Mouse (Mus musculus): ENCODE measurements around the gene Itgb6. TPM values are rescaled to one million over a fixed set of nuclear protein-coding genes. Genes with fewer than 3 reads are reported as not detected.

Gene Itgb6
- polyA plus RNA-seq, 1 experiment from 2014 or later: 12.6 TPM

- no peaks in the 10 kb centered on the region for H3K9me3 ChIP-seq (ENCODE audit: control insufficient read depth, low read length)
- H3K27ac ChIP-seq (ENCODE audit: low read length): no peak overlapping the region
- no peaks in the 10 kb centered on the region for H3K27me3 ChIP-seq (replicated peaks; ENCODE audit: control insufficient read depth, insufficient read depth, low read length)
- 0 out of 2 replicates have a peak, but pooled peaks cover 3% of the 10 kb centered on the region for H3K4me1 ChIP-seq (ENCODE audit: control insufficient read depth, insufficient read depth, low read length)
- no peak overlapping the region for H3K4me3 ChIP-seq (ENCODE audit: low read length)
- no peaks in the 10 kb centered on the region for H3K36me3 ChIP-seq (ENCODE audit: control insufficient read depth, insufficient read depth, low read length)
- H3K9ac ChIP-seq (ENCODE audit: low read depth, low read length): no peak overlapping the region
- no peak overlapping the region for H3K4me2 ChIP-seq (ENCODE audit: low read depth, low read length)
- 71% methylated on average over 4 of the region's 4 CpGs for WGBS
- ATAC-seq: no peak
Measured at GRCm38 (mm10) chr2:60607980-60608379, 114.5 kb downstream of the Itgb6 start.

DNA sequence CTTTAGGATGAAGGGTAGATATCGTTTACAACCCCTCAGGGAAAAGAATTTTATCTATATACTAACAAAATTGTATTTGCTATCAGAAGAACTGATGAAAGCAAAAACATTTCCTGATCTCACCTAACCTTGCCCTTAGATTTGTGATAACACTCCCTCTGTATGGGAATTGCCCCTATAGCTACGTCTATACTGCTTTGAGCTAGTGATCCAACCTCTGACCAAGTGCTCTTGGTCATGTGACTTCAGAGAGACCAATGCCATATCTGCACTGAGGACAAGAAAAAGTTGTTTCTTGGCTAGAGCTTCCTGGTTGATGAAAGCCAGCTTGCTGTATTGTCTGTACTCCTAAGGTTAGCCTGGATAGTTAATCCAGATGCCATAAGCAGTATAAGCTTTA is 121.1 kb downstream of the Itgb6 start:
- Histone ChIP-seq H3K4me2 (ENCODE audit: low read depth, low read length) (no peak overlapping the region), H3K9ac (ENCODE audit: low read depth, low read length) (no peak overlapping the region), H3K27me3 (replicated peaks; ENCODE audit: control insufficient read depth, insufficient read depth, low read length) (no peaks in the 10 kb centered on the region), H3K4me1 (ENCODE audit: control insufficient read depth, insufficient read depth, low read length) (no peaks in the 10 kb centered on the region), H3K27ac (ENCODE audit: low read length) (no peak overlapping the region), H3K36me3 (ENCODE audit: control insufficient read depth, insufficient read depth, low read length) (no peaks in the 10 kb centered on the region), H3K9me3 (ENCODE audit: control insufficient read depth, low read length) (no peaks in the 10 kb centered on the region), H3K4me3 (ENCODE audit: low read length) (no peak overlapping the region)
- peak; percentile 74 for ATAC-seq
- 58% methylated on average over 2 of the region's 2 CpGs for WGBS

- Histone ChIP-seq H3K27ac (ENCODE audit: low read length) (no peak overlapping the region), H3K4me1 (ENCODE audit: control insufficient read depth, insufficient read depth, low read length) (no peaks in the 10 kb centered on the region), H3K9me3 (ENCODE audit: control insufficient read depth, low read length) (no peaks in the 10 kb centered on the region), H3K4me2 (ENCODE audit: low read depth, low read length) (no peak overlapping the region), H3K27me3 (replicated peaks; ENCODE audit: control insufficient read depth, insufficient read depth, low read length) (no peaks in the 10 kb centered on the region), H3K4me3 (ENCODE audit: low read length) (no peak overlapping the region), H3K9ac (ENCODE audit: low read depth, low read length) (no peak overlapping the region), H3K36me3 (ENCODE audit: control insufficient read depth, insufficient read depth, low read length) (no peaks in the 10 kb centered on the region)
- ATAC-seq: peak; percentile 48
- WGBS: 92% methylated on average over 2 of the region's 2 CpGs
Measured at GRCm38 (mm10) chr2:60600863-60601262, 121.6 kb downstream of the Itgb6 start.

DNA sequence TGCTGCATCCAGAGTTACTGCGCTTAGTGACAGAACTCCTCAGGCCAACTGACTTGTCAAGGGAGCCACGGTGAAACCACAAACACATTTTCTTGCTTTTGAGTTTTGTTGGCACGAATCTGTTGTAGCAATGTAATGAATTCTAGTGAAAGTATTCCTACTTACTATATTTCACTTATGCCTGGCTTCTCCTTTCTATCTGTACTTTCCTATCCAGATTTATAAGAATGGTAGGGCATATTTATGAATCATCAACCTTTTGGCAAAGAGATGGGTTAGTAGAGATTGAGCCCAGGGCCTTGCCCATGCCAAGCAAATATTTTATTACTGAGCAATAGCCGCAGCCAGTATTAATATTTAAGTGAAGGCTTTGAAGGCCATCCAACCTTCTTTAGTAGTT is 139.0 kb downstream of the Itgb6 start:
- H3K27ac ChIP-seq (ENCODE audit: low read length): no peak overlapping the region
- H3K9me3 ChIP-seq (ENCODE audit: control insufficient read depth, low read length): no peaks in the 10 kb centered on the region
- no peak overlapping the region for H3K4me2 ChIP-seq (ENCODE audit: low read depth, low read length)
- H3K4me3 ChIP-seq (ENCODE audit: low read length): no peak overlapping the region
- H3K36me3 ChIP-seq (ENCODE audit: control insufficient read depth, insufficient read depth, low read length): no peaks in the 10 kb centered on the region
- no peaks in the 10 kb centered on the region for H3K4me1 ChIP-seq (ENCODE audit: control insufficient read depth, insufficient read depth, low read length)
- H3K9ac ChIP-seq (ENCODE audit: low read depth, low read length): no peak overlapping the region
- 80% methylated on average over 4 of the region's 4 CpGs for WGBS
- ATAC-seq: no peak
- H3K27me3 ChIP-seq (replicated peaks; ENCODE audit: control insufficient read depth, insufficient read depth, low read length): no peaks in the 10 kb centered on the region

DNA sequence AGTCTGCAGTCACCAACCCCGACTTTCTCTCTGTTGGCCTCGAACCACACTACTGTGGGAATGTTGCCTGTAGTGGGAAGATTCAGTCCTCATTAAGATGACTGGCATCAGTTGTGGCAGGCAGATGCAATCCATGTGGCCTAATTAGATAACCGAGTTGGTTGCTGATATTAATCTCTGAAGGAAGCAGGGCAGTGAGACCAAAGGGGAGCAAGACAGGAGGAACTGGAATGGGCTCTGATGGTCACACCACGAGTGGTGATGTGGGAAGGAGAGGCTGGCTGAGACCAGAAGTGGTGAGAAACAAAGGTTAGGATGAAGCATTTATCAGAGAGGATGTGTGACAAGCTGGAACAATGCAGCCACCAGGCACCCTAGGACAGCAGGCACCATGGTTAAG is 167.9 kb downstream of the Itgb6 start:
- H3K4me2 ChIP-seq (ENCODE audit: low read depth, low read length): no peak overlapping the region
- H3K36me3 ChIP-seq (ENCODE audit: control insufficient read depth, insufficient read depth, low read length): no peaks in the 10 kb centered on the region
- no peaks in the 10 kb centered on the region for H3K9me3 ChIP-seq (ENCODE audit: control insufficient read depth, low read length)
- peaks cover 7% of the 10 kb centered on the region; the same call in 1 of the 2 replicates for H3K4me1 ChIP-seq (ENCODE audit: control insufficient read depth, insufficient read depth, low read length)
- H3K27me3 ChIP-seq (replicated peaks; ENCODE audit: control insufficient read depth, insufficient read depth, low read length): no peaks in the 10 kb centered on the region
- H3K4me3 ChIP-seq (ENCODE audit: low read length): no peak overlapping the region
- H3K27ac ChIP-seq (ENCODE audit: low read length): no peak overlapping the region
- WGBS: 68% methylated on average over 4 of the region's 4 CpGs
- H3K9ac ChIP-seq (ENCODE audit: low read depth, low read length): no peak overlapping the region
- no peak for ATAC-seq

- Histone ChIP-seq H3K27ac (ENCODE audit: low read length) (no peak within 1 kb of the TSS), H3K9me3 (ENCODE audit: control insufficient read depth, low read length) (no peaks in the 10 kb centered on the region), H3K27me3 (replicated peaks; ENCODE audit: control insufficient read depth, insufficient read depth, low read length) (no peaks in the 10 kb centered on the region), H3K4me2 (ENCODE audit: low read depth, low read length) (peak within 1 kb of the TSS; percentile 87), H3K4me1 (ENCODE audit: control insufficient read depth, insufficient read depth, low read length) (peaks cover 7% of the 10 kb centered on the region; the same call in 1 of the 2 replicates), H3K36me3 (ENCODE audit: control insufficient read depth, insufficient read depth, low read length) (no peaks in the 10 kb centered on the region), H3K9ac (ENCODE audit: low read depth, low read length) (peak within 1 kb of the TSS; percentile 57), H3K4me3 (ENCODE audit: low read length) (peak within 1 kb of the TSS; percentile 50)
- peak; percentile 74 for ATAC-seq
- 5% methylated on average over 33 of the region's 33 CpGs for WGBS
Measured at GRCm38 (mm10) chr2:60552902-60553682, 169.4 kb downstream of the Itgb6 start, which contains the start of gene Pla2r1. TSS of gene Pla2r1 (minus strand) at chr2:60553308.

DNA sequence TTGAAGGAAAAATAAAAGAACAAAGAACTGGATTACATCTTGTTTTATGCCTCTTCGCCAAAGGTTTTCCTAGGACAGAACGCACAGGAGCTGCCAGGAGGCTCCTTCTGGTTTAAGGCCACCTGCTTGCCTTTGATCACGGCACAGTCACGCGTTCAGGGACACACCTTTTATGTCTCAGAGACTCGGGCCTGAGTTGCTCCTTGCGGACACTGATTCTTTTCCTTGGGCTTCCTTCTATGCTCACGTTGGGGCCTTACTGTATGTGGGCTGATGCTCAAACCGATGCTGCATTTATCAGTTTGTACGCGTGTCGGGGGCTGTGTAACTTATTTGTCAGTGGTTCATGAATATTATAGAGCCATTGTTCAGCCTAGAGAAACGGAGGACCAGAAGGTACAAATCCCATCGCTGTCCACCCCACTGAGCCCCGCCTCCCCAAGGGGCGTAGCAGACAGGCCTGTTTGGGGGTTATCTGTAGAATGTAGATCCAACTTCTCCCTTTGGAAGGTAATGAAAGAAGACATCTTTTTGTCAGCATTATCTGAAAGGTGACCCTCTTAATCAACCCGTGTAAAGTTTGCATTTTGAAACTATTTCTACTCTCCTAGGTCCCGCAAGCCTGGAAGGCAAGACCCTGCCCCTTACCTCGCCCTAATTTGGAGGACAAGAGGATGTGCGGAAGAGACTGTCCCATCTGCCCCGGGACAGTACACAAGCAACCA is 170.1 kb downstream of the Itgb6 start:
- 39% methylated on average over 21 of the region's 21 CpGs for WGBS
- Histone ChIP-seq H3K36me3 (ENCODE audit: control insufficient read depth, insufficient read depth, low read length) (no peaks in the 10 kb centered on the region), H3K9ac (ENCODE audit: low read depth, low read length) (peak overlapping the region; percentile 57), H3K27me3 (replicated peaks; ENCODE audit: control insufficient read depth, insufficient read depth, low read length) (no peaks in the 10 kb centered on the region), H3K4me1 (ENCODE audit: control insufficient read depth, insufficient read depth, low read length) (peaks cover 7% of the 10 kb centered on the region; the same call in 1 of the 2 replicates), H3K4me3 (ENCODE audit: low read length) (peak overlapping the region; percentile 50), H3K4me2 (ENCODE audit: low read depth, low read length) (peak overlapping the region; percentile 87), H3K27ac (ENCODE audit: low read length) (no peak overlapping the region), H3K9me3 (ENCODE audit: control insufficient read depth, low read length) (no peaks in the 10 kb centered on the region)
- ATAC-seq: peak; percentile 59

DNA sequence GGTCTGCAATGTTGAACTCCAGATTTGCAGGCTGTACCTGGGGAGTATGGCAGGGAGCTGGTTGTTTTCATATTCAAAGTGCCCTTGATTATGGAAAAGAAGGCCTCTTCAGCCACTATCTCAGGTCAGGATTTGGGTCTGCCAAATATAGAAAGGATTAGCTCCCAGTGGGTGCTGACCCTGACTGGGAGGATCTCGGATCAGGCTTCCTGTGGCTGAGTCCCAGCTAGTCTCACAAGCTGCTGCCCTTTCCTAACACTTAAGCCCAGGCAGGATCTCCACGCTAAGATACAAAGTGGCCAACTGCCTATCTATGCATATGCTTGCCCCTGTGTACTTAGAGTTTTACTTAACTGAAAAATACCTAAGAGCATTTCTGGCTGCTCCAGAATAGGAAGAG is 170.8 kb downstream of the Itgb6 start:
- Histone ChIP-seq H3K27me3 (replicated peaks; ENCODE audit: control insufficient read depth, insufficient read depth, low read length) (no peaks in the 10 kb centered on the region), H3K36me3 (ENCODE audit: control insufficient read depth, insufficient read depth, low read length) (no peaks in the 10 kb centered on the region), H3K4me3 (ENCODE audit: low read length) (no peak overlapping the region), H3K9me3 (ENCODE audit: control insufficient read depth, low read length) (no peaks in the 10 kb centered on the region), H3K9ac (ENCODE audit: low read depth, low read length) (no peak overlapping the region), H3K27ac (ENCODE audit: low read length) (no peak overlapping the region), H3K4me1 (ENCODE audit: control insufficient read depth, insufficient read depth, low read length) (peaks cover 7% of the 10 kb centered on the region; the same call in 1 of the 2 replicates), H3K4me2 (ENCODE audit: low read depth, low read length) (no peak overlapping the region)
- no peak for ATAC-seq
- WGBS: 62% methylated on average over 2 of the region's 2 CpGs

- Histone ChIP-seq H3K4me2 (ENCODE audit: low read depth, low read length) (no peak overlapping the region), H3K9ac (ENCODE audit: low read depth, low read length) (no peak overlapping the region), H3K4me3 (ENCODE audit: low read length) (no peak overlapping the region), H3K27me3 (replicated peaks; ENCODE audit: control insufficient read depth, insufficient read depth, low read length) (no peaks in the 10 kb centered on the region), H3K27ac (ENCODE audit: low read length) (no peak overlapping the region), H3K4me1 (ENCODE audit: control insufficient read depth, insufficient read depth, low read length) (peaks cover 8% of the 10 kb centered on the region), H3K9me3 (ENCODE audit: control insufficient read depth, low read length) (no peaks in the 10 kb centered on the region), H3K36me3 (ENCODE audit: control insufficient read depth, insufficient read depth, low read length) (no peaks in the 10 kb centered on the region)
- ATAC-seq: no peak
- 95% methylated on average over 8 of the region's 8 CpGs for WGBS
Measured at GRCm38 (mm10) chr2:60550521-60550920, 171.9 kb downstream of the Itgb6 start.

Data from intestine, embryonic 16.5 days (tissue).